Mouse (Mus musculus): Measurements from ENCODE around the gene Rab6b.

- TF ChIP-seq CTCF (conservative IDR thresholded peaks at IDR 0.05; ENCODE audit: low read length), result no peak
- TF ChIP-seq POU5F1 (IDR thresholded peaks at IDR 0.05; ENCODE audit: borderline replicate concordance, low read length), result no peak
These were observed 17.9 kb upstream of the Rab6b start for GRCm38 (mm10) chr9:103093681-103094080.
